Mouse (Mus musculus) embryonic facial prominence, embryonic 14.5 days (tissue): ENCODE data around the gene Henmt1. TPM values are rescaled to one million over a fixed set of nuclear protein-coding genes. Genes with fewer than 3 reads are reported as not detected.

Experiments used
- ATAC-seq: fragments of 200-750 bp; cut with Nextera tagmentation; 2 replicates; pipeline ENCODE4 v1.8.0; 2017; ENCODE audit warnings: low read depth, moderate number of reproducible peaks, moderate TSS enrichment
- DNase-seq: peaks from one replicate; pipeline ENCODE4 v3.0.0-alpha.2; 2015; ENCODE audit warnings: low spot score
- H3K27ac ChIP-seq: fragments of 300-500 bp; sonication (generic); replicated peaks from 2 replicates; pipeline ENCODE4 v1.5.1; 2014; ENCODE audit warnings: low read depth, mild to moderate bottlenecking, low read length, moderate library complexity
- H3K27me3 ChIP-seq: fragments of 300-500 bp; sonication (generic); replicated peaks from 2 replicates; pipeline ENCODE4 v1.6.1; 2014; ENCODE audit warnings: low read length; ENCODE audit not compliant: control insufficient read depth, insufficient read depth
- H3K36me3 ChIP-seq: fragments of 300-500 bp; sonication (generic); 2 replicates; pipeline ENCODE4 v1.6.1; 2014; ENCODE audit warnings: low read length, mixed read lengths; ENCODE audit not compliant: control insufficient read depth, insufficient read depth
- H3K4me1 ChIP-seq: fragments of 300-500 bp; sonication (generic); 2 replicates; pipeline ENCODE4 v1.6.1; 2014; ENCODE audit warnings: antibody characterized with exemption, low read length; ENCODE audit not compliant: control insufficient read depth, insufficient read depth
- H3K4me2 ChIP-seq: fragments of 300-500 bp; sonication (generic); 2 replicates; pipeline ENCODE4 v1.6.1; 2014; ENCODE audit warnings: low read depth, mild to moderate bottlenecking, low read length, moderate library complexity, mixed read lengths
- H3K4me3 ChIP-seq: fragments of 300-500 bp; sonication (generic); 2 replicates; pipeline ENCODE4 v1.5.1; 2014; ENCODE audit warnings: low read depth, mild to moderate bottlenecking, low read length
- H3K9ac ChIP-seq: fragments of 300-500 bp; sonication (generic); 2 replicates; pipeline ENCODE4 v1.6.1; 2014; ENCODE audit warnings: low read depth, mild to moderate bottlenecking, low read length, moderate library complexity, mixed read lengths
- H3K9me3 ChIP-seq: fragments of 300-500 bp; sonication (generic); 2 replicates; pipeline ENCODE4 v1.6.1; 2016; ENCODE audit warnings: low read length; ENCODE audit not compliant: control insufficient read depth
- WGBS: fragments of 180-500 bp; shearing (Covaris S2); extraction: QIAGEN DNeasy Blood & Tissue Kit; methylation state at CpG from one replicate; pipeline ENCODE4 v1.1.7; 2014; 5-methylcytosine and 5-hydroxymethylcytosine counted together
- polyA plus RNA-seq: library from polyadenylated mRNA; unstranded; fragments of >200 nt; fragmentation: Nextera tagmentation; extraction: Ambion mirVana; gene quantifications from 2 replicates; pipeline ENCODE4 v1.2.1, GENCODE M21; 2014

Gene Henmt1
- polyA plus RNA-seq, 1 experiment from 2014 or later: 0.81 TPM

GRCm38 (mm10) chr3:108997284-108997683 lies 57.6 kb downstream of the Henmt1 start:
- Histone ChIP-seq H3K9ac (no peak overlapping the region), H3K4me3 (no peak overlapping the region), H3K27me3 (no peaks in the 10 kb centered on the region), H3K4me2 (no peak overlapping the region), H3K36me3 (peaks cover 21% of the 10 kb centered on the region), H3K9me3 (no peaks in the 10 kb centered on the region), H3K4me1 (no peaks in the 10 kb centered on the region), H3K27ac (no peak overlapping the region)
- DNase-seq (no peak), ATAC-seq (no peak)
- 72% methylated on average over 11 of the region's 11 CpGs for WGBS

GRCm38 (mm10) chr3:108997762-108998161 lies 58.1 kb downstream of the Henmt1 start:
- Histone ChIP-seq H3K9me3 (no peaks in the 10 kb centered on the region), H3K36me3 (peaks cover 17% of the 10 kb centered on the region; the same call in 1 of the 2 replicates), H3K9ac (no peak overlapping the region), H3K4me3 (no peak overlapping the region), H3K27ac (no peak overlapping the region), H3K27me3 (no peaks in the 10 kb centered on the region), H3K4me1 (no peaks in the 10 kb centered on the region), H3K4me2 (no peak overlapping the region)
- 69% methylated on average over 4 of the region's 4 CpGs for WGBS
- no peak for ATAC-seq
- DNase-seq: no peak

GRCm38 (mm10) chr3:108999173-108999572 lies 59.5 kb downstream of the Henmt1 start:
- Histone ChIP-seq H3K9me3 (no peaks in the 10 kb centered on the region), H3K27me3 (no peaks in the 10 kb centered on the region), H3K27ac (no peak overlapping the region), H3K4me3 (no peak overlapping the region), H3K9ac (no peak overlapping the region), H3K4me1 (no peaks in the 10 kb centered on the region), H3K4me2 (no peak overlapping the region), H3K36me3 (peaks cover 15% of the 10 kb centered on the region; the same call in 1 of the 2 replicates)
- no peak for ATAC-seq
- WGBS: 88% methylated on average over 1 of the region's 1 CpGs
- DNase-seq: no peak

GRCm38 (mm10) chr3:109005777-109006176 lies 66.1 kb downstream of the Henmt1 start:
- H3K4me3 ChIP-seq: no peak overlapping the region
- no peak overlapping the region for H3K4me2 ChIP-seq
- ATAC-seq (no peak), DNase-seq (no peak)
- H3K27me3 ChIP-seq: no peaks in the 10 kb centered on the region
- H3K4me1 ChIP-seq: 0 out of 2 replicates have a peak, but pooled peaks cover 3% of the 10 kb centered on the region
- H3K27ac ChIP-seq: no peak overlapping the region
- H3K36me3 ChIP-seq: peaks cover 15% of the 10 kb centered on the region; the same call in 1 of the 2 replicates
- no peak overlapping the region for H3K9ac ChIP-seq
- H3K9me3 ChIP-seq: no peaks in the 10 kb centered on the region
- WGBS: 73% methylated on average over 5 of the region's 5 CpGs

GRCm38 (mm10) chr3:109008180-109008579 lies 68.5 kb downstream of the Henmt1 start:
- H3K4me2 ChIP-seq: no peak overlapping the region
- H3K4me1 ChIP-seq: peaks cover 9% of the 10 kb centered on the region; the same call in 1 of the 2 replicates
- H3K9ac ChIP-seq: no peak overlapping the region
- WGBS: 86% methylated on average over 5 of the region's 5 CpGs
- no peaks in the 10 kb centered on the region for H3K9me3 ChIP-seq
- H3K36me3 ChIP-seq: no peaks in the 10 kb centered on the region
- DNase-seq: no peak
- H3K4me3 ChIP-seq: no peak overlapping the region
- ATAC-seq: no peak
- no peak overlapping the region for H3K27ac ChIP-seq
- no peaks in the 10 kb centered on the region for H3K27me3 ChIP-seq

Other genes starting within 250 kb of the Henmt1 start
- gene Gpsm2, start 217.6 kb upstream of the Henmt1 start, polyA plus RNA-seq: 69.5 and 85.1 TPM in 2 replicates
- gene Aknad1, start 200.2 kb upstream of the Henmt1 start, polyA plus RNA-seq: 0.92 and 1.5 TPM in 2 replicates
- gene Stxbp3, start 99.3 kb upstream of the Henmt1 start, polyA plus RNA-seq: 35.3 and 35.7 TPM in 2 replicates
- gene Fndc7, start 49.9 kb upstream of the Henmt1 start, polyA plus RNA-seq: 0.18 and 0.60 TPM in 2 replicates
- 57.8 and 58.1 TPM in 2 replicates for gene Prpf38b, start 28.1 kb upstream of the Henmt1 start, polyA plus RNA-seq
- not detected in 2 replicates for gene Gm9857, start 572 bp downstream of the Henmt1 start, polyA plus RNA-seq
- 16.0 and 18.0 TPM in 2 replicates for gene Fam102b, start 87.7 kb downstream of the Henmt1 start, polyA plus RNA-seq
- gene Slc25a54, start 140.6 kb downstream of the Henmt1 start, polyA plus RNA-seq: not detected in 2 replicates
- gene Slc25a24, start 183.3 kb downstream of the Henmt1 start, polyA plus RNA-seq: 47.1 and 54.1 TPM in 2 replicates